Mouse (Mus musculus): ENCODE measurements around the gene Med15. TPM values are rescaled to one million over a fixed set of nuclear protein-coding genes. Genes with fewer than 3 reads are reported as not detected.

The Med15 gene
- polyA plus RNA-seq, 1 experiment = 105 TPM

GRCm38 (mm10) chr16:17641301-17641700 lies 91.4 kb downstream of the Med15 start:
- Histone ChIP-seq H3K4me3 (ENCODE audit: insufficient read depth, low read length) (no peak overlapping the region), H3K4me1 (ENCODE audit: control insufficient read depth, insufficient read depth, low read length) (peaks cover 6% of the 10 kb centered on the region), H3K27ac (ENCODE audit: insufficient read depth, low read depth, low read length) (no peak overlapping the region)
- TF ChIP-seq POLR2A (IDR thresholded peaks at IDR 0.05; ENCODE audit: borderline replicate concordance, low read depth, low read length) (no peak), CTCF (IDR thresholded peaks at IDR 0.05; ENCODE audit: low read depth, low read length) (no peak)

- Histone ChIP-seq H3K4me1 (ENCODE audit: control insufficient read depth, insufficient read depth, low read length) (peaks cover 2% of the 10 kb centered on the region; the same call in 1 of the 2 replicates), H3K4me3 (ENCODE audit: insufficient read depth, low read length) (no peak overlapping the region), H3K27ac (ENCODE audit: insufficient read depth, low read depth, low read length) (no peak overlapping the region)
- TF ChIP-seq CTCF (IDR thresholded peaks at IDR 0.05; ENCODE audit: low read depth, low read length) (no peak), POLR2A (IDR thresholded peaks at IDR 0.05; ENCODE audit: borderline replicate concordance, low read depth, low read length) (no peak)
Measured at GRCm38 (mm10) chr16:17640706-17641105, 92.0 kb downstream of the Med15 start.

GRCm38 (mm10) chr16:17639951-17640350 lies 92.7 kb downstream of the Med15 start:
- Histone ChIP-seq H3K4me3 (ENCODE audit: insufficient read depth, low read length) (no peak overlapping the region), H3K4me1 (ENCODE audit: control insufficient read depth, insufficient read depth, low read length) (peaks cover 2% of the 10 kb centered on the region; the same call in 1 of the 2 replicates), H3K27ac (ENCODE audit: insufficient read depth, low read depth, low read length) (no peak overlapping the region)
- TF ChIP-seq POLR2A (IDR thresholded peaks at IDR 0.05; ENCODE audit: borderline replicate concordance, low read depth, low read length) (no peak), CTCF (IDR thresholded peaks at IDR 0.05; ENCODE audit: low read depth, low read length) (no peak)

GRCm38 (mm10) chr16:17639081-17639480 lies 93.6 kb downstream of the Med15 start:
- TF ChIP-seq POLR2A (IDR thresholded peaks at IDR 0.05; ENCODE audit: borderline replicate concordance, low read depth, low read length) = no peak
- TF ChIP-seq CTCF (IDR thresholded peaks at IDR 0.05; ENCODE audit: low read depth, low read length) = no peak
- no peak overlapping the region for H3K4me3 ChIP-seq (ENCODE audit: insufficient read depth, low read length)
- H3K4me1 ChIP-seq (ENCODE audit: control insufficient read depth, insufficient read depth, low read length) = peaks cover 2% of the 10 kb centered on the region; the same call in 1 of the 2 replicates
- no peak overlapping the region for H3K27ac ChIP-seq (ENCODE audit: insufficient read depth, low read depth, low read length)

GRCm38 (mm10) chr16:17638036-17638628 lies 94.6 kb downstream of the Med15 start:
- H3K27ac ChIP-seq (ENCODE audit: insufficient read depth, low read depth, low read length) = no peak overlapping the region
- no peaks in the 10 kb centered on the region for H3K4me1 ChIP-seq (ENCODE audit: control insufficient read depth, insufficient read depth, low read length)
- no peak overlapping the region for H3K4me3 ChIP-seq (ENCODE audit: insufficient read depth, low read length)
- TF ChIP-seq CTCF (IDR thresholded peaks at IDR 0.05; ENCODE audit: low read depth, low read length) = no peak
- no peak for TF ChIP-seq POLR2A (IDR thresholded peaks at IDR 0.05; ENCODE audit: borderline replicate concordance, low read depth, low read length)

- TF ChIP-seq POLR2A (IDR thresholded peaks at IDR 0.05; ENCODE audit: borderline replicate concordance, low read depth, low read length) (no peak), CTCF (IDR thresholded peaks at IDR 0.05; ENCODE audit: low read depth, low read length) (no peak)
- H3K4me1 ChIP-seq (ENCODE audit: control insufficient read depth, insufficient read depth, low read length) = no peaks in the 10 kb centered on the region
- no peak overlapping the region for H3K4me3 ChIP-seq (ENCODE audit: insufficient read depth, low read length)
- H3K27ac ChIP-seq (ENCODE audit: insufficient read depth, low read depth, low read length) = no peak overlapping the region
Measured at GRCm38 (mm10) chr16:17637610-17638009, 95.1 kb downstream of the Med15 start.

- no peaks in the 10 kb centered on the region for H3K4me1 ChIP-seq (ENCODE audit: control insufficient read depth, insufficient read depth, low read length)
- H3K4me3 ChIP-seq (ENCODE audit: insufficient read depth, low read length) = no peak overlapping the region
- H3K27ac ChIP-seq (ENCODE audit: insufficient read depth, low read depth, low read length) = no peak overlapping the region
- TF ChIP-seq POLR2A (IDR thresholded peaks at IDR 0.05; ENCODE audit: borderline replicate concordance, low read depth, low read length) (no peak), CTCF (IDR thresholded peaks at IDR 0.05; ENCODE audit: low read depth, low read length) (no peak)
Measured at GRCm38 (mm10) chr16:17636904-17637303, 95.8 kb downstream of the Med15 start.

- H3K4me3 ChIP-seq (ENCODE audit: insufficient read depth, low read length) = no peak overlapping the region
- H3K4me1 ChIP-seq (ENCODE audit: control insufficient read depth, insufficient read depth, low read length) = no peaks in the 10 kb centered on the region
- TF ChIP-seq POLR2A (IDR thresholded peaks at IDR 0.05; ENCODE audit: borderline replicate concordance, low read depth, low read length) = no peak
- TF ChIP-seq CTCF (IDR thresholded peaks at IDR 0.05; ENCODE audit: low read depth, low read length) = no peak; the same call in 1 of the 2 replicates
- H3K27ac ChIP-seq (ENCODE audit: insufficient read depth, low read depth, low read length) = no peak overlapping the region
Measured at GRCm38 (mm10) chr16:17633481-17634181, 99.1 kb downstream of the Med15 start.

GRCm38 (mm10) chr16:17632580-17632979 lies 100.1 kb downstream of the Med15 start:
- no peaks in the 10 kb centered on the region for H3K4me1 ChIP-seq (ENCODE audit: control insufficient read depth, insufficient read depth, low read length)
- H3K27ac ChIP-seq (ENCODE audit: insufficient read depth, low read depth, low read length) = no peak overlapping the region
- H3K4me3 ChIP-seq (ENCODE audit: insufficient read depth, low read length) = no peak overlapping the region
- no peak for TF ChIP-seq POLR2A (IDR thresholded peaks at IDR 0.05; ENCODE audit: borderline replicate concordance, low read depth, low read length)
- no peak for TF ChIP-seq CTCF (IDR thresholded peaks at IDR 0.05; ENCODE audit: low read depth, low read length)

GRCm38 (mm10) chr16:17626269-17626555 lies 106.5 kb downstream of the Med15 start:
- H3K4me3 ChIP-seq (ENCODE audit: insufficient read depth, low read length) = no peak overlapping the region
- no peak overlapping the region for H3K27ac ChIP-seq (ENCODE audit: insufficient read depth, low read depth, low read length)
- no peaks in the 10 kb centered on the region for H3K4me1 ChIP-seq (ENCODE audit: control insufficient read depth, insufficient read depth, low read length)
- TF ChIP-seq CTCF (IDR thresholded peaks at IDR 0.05; ENCODE audit: low read depth, low read length) = no peak
- no peak for TF ChIP-seq POLR2A (IDR thresholded peaks at IDR 0.05; ENCODE audit: borderline replicate concordance, low read depth, low read length)

All from bone marrow macrophage, adult 2 months (primary cell).